Mouse (Mus musculus) embryo, embryonic 10 days (tissue): ENCODE results near the gene Crip2.

Experiments used
- DNase-seq: peaks from one replicate; pipeline ENCODE4 v3.0.0-alpha.2; 2015; ENCODE audit warnings: low spot score

Gene Crip2

DNA sequence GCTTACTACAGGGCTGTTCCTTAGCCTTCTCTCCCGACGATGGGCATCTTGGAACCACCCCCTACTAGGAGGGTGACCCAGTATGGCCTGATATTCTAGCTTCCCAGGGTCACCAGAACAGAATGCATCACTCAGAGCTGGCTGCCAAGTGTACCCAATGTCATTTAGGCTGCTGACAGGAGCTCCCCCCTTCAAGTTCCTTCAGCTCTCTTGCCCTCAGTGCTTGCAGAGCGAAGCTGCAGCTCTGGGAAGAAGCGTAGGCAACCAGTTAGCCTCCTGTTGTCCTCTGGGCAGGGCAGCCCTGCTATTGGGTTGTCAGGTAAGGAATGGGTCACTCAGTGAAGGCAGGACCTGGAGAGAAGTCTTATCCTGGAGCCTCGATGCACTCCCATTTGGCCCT, 44.9 kb downstream of the Crip2 start:
- no peak for DNase-seq

DNA sequence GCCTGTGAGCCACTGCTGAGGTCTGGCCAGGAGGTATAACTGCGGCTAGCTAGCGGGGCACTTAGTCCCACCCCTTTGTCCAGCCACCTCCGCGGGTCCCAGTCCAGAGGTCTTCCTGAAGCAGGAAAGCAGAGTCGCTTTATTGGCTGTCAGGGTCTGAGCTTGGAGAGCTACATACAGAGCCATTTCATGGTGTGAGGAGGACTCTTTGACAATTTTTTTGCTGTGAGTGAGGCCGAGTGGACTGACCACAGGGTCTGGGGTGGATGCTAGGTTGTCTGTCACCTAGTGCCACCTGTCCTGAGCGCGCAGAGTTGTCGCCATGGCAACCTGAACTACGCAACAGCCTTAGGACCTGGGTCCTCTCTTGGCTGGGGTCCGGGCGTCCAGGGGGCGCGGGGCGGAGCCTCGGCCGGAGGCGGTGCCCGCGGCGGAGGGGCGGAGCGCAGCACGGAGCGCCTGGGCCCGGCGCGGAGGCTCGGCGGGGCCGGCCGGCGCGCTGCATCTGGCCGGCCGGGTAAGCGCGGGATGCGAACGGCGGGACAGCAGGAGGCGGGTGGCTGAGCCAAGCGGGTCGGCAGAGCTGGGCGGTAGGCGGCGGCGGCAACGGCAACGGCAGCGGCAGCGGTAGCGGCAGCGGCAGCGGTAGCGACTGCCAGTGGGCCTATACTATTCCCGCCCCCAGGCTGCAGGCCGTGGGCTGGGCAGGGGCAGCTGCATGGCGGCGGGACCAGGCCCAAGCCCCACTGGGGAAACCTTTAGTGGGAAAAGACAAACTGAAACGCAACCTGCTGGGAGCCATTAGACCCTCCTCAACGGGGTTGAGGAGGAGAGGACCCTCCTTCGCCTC, 45.6 kb downstream of the Crip2 start, which contains the start of gene Tmem121:
Gene Tmem121, plus strand, starts transcription at position 489 of the 850 bp plus-strand sequence.
- DNase-seq = peak; percentile 58

DNA sequence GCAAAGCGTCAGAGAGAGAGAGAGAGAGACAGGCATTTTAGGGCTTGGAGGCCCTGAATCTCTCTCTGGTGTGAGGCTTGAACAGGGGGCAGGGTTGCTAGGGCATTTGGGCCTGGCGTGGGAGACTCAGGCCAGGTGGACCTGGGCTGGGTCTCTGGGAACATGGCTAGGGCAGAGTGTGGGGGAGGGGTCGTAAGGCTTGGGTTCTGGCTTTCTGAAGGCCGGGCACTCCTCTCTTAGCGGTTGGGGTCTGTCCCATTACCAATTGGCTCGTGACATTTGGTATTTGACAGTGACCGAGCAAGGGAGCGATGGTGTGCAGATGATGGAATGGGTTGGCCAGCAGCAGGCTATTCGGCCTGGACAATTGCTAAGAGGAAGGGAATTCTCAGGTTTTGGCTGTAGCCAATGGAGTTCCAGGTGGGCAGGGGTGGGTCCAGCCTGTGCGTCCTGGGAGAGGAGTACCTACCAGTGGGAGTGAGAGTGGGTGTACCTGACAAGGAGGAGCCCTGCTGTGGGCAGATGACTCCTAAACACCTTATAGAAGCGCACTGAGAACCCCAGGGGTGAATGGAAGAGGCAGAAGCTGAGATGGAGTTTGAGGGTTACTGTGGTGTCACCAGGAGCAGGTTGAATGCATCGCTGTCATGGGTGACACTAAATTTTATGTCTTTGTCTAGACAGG, 46.4 kb downstream of the Crip2 start:
- DNase-seq = no peak

DNA sequence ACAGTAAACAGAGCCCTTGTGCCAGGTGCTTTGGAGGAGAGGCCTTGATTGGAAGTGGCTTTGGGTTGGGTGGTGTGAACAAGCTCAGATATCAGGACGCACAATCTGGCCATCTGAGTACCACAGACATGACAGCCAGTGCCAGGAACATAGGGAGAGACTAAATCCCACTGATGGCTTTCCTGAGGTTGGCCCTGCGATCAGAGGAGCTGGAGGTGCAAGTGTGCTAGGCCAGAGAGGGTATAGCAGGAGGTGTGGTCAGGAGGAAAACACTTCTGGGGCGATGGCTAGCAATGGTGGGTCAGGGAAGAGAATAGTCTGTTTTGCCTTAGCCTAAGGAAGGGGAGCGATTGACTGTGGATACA, 47.0 kb downstream of the Crip2 start:
- no peak for DNase-seq

DNA sequence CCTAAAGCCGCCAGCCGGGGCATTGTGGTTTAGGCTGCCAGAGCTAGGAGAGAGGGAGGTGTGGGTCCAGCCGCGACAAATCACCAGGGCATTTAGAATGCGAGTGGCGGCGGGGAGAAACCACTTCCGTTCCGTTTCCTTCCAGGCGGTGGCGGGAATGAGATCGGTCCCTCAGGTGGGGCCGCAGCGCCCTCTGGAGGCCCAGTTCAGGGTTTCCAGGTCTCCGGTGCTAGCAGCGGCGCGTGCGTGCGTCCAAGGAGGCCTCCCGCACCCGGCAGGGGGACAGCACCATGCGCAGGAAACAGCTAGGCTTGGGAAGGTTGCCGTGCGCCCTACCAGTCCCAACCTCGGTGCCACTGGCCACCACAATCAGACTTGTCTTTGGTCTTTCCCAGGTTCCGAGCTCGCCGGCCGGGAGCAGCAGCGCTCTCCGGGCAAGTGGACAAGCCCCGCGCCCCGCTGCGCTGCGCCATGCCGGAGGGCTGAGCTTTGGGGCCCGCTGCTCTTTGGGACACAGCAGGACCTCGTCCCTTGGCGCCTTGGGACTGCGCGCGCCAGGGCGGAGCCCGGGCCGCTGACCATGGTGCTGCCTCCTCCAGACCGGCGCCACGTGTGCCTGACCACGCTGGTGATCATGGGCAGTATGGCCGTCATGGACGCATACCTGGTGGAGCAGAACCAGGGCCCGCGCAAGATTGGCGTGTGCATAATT, 47.7 kb downstream of the Crip2 start:
- peak; percentile 91 for DNase-seq

DNA sequence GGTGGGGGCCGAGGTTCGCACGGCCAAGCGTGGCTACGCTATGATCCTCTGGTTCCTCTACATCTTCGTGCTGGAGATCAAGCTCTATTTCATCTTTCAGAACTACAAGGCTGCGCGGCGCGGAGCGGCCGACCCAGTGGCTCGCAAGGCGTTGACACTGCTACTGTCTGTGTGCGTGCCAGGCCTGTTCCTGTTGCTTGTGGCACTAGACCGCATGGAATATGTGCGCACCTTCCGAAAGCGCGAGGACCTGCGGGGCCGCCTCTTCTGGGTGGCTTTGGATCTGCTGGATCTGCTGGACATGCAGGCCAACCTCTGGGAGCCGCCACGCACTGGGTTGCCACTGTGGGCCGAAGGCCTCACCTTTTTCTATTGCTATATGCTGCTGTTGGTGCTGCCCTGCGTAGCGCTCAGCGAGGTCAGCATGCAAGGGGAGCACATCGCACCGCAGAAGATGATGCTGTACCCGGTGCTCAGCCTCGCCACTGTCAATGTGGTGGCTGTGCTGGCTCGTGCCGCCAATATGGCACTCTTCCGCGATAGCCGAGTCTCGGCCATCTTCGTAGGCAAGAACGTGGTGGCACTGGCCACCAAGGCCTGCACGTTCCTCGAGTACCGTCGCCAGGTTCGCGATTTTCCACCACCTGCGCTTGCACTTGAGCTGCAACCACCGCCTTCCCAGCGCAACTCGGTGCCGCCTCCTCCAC, 48.5 kb downstream of the Crip2 start:
- DNase-seq = no peak

DNA sequence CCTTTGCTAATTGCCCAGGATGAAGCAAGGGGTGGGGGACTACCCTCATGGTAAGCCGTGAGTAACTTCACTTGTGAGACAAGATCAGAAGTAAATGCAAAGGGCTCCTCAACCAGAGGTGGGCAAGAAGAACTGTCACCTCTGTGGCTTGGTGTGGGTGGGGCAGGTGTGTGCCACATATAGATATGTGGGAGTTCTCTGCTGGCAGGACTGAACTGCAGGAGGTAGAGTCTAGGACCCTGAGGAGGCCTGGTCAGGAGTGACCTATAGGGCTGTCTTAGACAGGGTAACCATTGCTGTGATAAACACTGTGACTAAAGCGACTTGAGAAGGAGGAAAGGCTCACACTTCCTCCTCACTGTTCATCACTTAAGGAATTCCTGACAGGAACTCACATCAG, 53.4 kb downstream of the Crip2 start:
- DNase-seq = no peak
